Mouse (Mus musculus) spleen, adult 18-20 months (tissue): ENCODE measurements around the gene Inpp5b.

Experiments used
- DNase-seq, 2 experiments: peaks; one replicate each; pipeline ENCODE4 v3.0.0; 2022; ENCODE audit warnings: mixed read lengths in 2 of 2

The Inpp5b gene

DNA sequence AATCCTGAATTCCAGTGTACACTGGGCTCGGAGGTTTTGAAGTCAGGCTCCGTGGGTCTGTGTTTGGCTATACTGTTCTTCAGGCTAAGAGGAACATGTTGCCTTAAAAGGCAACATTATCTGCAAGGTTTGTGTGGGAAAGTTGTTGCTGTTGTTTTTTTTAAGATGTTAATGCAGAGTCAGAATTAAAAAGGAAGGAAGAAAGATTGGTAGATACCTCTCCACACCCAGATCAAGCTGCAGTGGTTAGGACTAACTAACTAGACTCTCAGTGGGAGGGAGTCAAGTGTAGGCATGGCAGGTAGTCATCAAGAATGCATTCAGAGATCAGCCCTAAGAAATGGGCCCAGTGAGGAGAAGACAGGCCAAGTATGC is 24.9 kb downstream of the Inpp5b start:
- no peak for DNase-seq

- DNase-seq = no peak
Measured at GRCm38 (mm10) chr4:124768963-124769591, 27.4 kb downstream of the Inpp5b start.

DNA sequence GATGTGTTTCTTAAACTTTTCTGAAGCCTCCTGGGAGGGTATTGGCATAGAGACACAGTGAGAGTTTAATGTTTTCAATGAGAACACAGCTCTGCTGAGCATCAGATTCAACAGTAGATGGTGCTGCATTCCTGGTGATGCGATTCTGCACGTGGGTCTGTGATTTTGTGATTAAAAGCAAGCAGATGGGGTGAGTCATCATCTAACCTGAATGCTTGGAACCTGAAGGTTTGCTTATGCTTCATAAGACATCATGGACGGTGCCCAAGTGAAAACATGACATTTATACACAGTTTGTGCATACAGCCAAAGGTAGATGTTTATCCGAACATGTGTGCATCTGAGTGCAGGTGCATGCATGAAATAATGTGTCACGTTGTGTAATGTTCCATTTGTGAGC is 29.0 kb downstream of the Inpp5b start:
- no peak for DNase-seq

- DNase-seq = no peak
Measured at GRCm38 (mm10) chr4:124772125-124772524, 30.5 kb downstream of the Inpp5b start.

DNA sequence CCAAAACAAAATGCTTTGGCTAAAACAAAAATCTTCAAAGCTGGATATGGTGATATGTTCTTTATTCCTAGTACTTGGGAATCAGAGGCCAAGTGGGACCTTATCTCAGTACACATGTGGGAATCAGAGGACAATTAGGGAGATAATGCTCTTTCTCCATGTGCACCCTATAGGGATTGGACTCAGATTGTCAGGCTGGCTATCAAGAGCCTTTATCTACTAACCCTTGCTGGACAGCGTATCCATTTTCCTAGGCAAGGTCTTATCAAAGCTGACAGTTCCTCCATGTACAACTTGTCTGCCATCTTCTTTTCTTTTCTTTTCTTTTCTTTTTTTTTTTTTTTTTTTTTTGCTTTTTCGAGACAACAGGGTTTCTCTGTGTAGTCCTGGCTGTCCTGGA is 31.8 kb downstream of the Inpp5b start:
- no peak for DNase-seq

GRCm38 (mm10) chr4:124773995-124774394 is 32.3 kb downstream of the Inpp5b start:
- DNase-seq = no peak

GRCm38 (mm10) chr4:124774429-124774828 is 32.8 kb downstream of the Inpp5b start:
- DNase-seq = no peak

DNA sequence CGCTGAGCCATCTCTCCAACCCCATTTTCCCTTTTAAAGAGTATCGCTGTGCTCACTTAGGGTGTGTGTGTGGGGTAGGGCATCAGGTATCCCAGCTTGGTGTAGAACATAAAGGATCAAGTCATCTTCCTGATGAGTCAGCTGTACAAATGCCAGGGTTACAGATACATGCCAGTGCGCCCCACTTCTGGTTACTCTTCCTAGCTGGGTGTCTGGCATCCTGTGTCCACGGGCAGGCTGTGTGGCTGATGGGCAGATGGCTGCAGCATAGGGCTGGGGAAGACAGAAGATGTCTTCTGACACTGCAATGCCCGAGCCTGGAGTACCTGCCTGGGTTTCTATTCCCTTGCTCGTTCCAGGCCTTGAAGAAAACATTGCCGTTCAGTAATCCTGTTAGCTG is 39.7 kb downstream of the Inpp5b start:
- no peak for DNase-seq

DNA sequence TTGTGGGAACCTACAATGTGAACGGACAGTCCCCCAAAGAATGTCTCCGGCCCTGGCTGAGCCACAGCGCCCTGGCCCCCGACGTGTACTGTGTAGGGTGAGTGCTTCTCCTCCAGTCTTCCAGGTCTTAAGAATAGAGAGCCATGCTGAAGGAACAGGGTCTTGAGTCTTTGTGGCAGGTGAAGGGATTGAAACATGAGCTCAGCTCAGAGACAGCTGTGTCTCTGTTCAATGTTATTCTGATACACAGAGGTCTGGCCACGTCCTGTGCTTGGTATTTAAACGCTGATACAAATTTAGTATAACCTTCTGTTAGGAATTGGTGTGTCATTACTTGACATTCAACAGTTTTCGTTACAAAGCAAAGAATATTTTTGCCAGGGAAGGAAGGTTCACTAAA is 40.7 kb downstream of the Inpp5b start:
- no peak for DNase-seq

DNA sequence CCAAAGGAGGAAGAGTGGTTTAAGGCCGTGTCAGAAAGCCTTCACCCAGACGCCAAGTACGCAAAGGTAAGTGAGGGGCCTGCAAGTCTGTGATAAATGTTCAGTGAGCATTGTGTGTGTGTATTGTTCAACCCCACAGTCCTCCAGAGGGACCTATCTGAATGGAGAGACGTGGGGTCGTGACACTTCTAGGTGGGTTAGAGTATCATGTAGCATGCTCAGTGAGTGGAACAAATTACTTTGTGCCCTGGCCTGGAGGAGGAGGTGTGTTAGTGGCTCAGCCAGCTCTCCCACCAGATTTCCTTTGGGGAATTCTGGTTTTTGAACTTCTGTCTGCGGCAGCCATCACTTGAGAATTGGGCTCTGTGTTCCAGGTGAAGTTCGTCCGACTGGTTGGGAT is 42.3 kb downstream of the Inpp5b start:
- DNase-seq = no peak

DNA sequence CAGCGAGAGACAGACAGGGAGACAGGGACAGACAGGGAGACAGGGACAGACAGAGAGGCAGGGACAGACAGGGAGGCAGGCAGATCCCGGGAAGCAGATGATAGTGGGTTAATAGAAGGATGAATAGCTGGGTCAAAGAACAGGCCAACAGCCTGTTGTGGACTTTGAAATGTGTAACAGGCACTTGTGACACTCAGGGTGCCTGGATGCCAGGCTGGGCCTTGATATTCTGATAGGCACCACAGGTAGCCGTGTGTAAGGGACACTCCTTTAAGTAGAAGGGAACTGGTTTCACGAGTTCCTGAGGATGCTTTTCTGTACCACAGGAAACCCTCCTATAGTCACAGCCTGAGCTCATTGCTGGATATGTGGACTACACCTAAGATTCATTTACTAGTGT is 48.4 kb downstream of the Inpp5b start:
- DNase-seq = no peak

GRCm38 (mm10) chr4:124792114-124792513 is 50.5 kb downstream of the Inpp5b start:
- no peak for DNase-seq

DNA sequence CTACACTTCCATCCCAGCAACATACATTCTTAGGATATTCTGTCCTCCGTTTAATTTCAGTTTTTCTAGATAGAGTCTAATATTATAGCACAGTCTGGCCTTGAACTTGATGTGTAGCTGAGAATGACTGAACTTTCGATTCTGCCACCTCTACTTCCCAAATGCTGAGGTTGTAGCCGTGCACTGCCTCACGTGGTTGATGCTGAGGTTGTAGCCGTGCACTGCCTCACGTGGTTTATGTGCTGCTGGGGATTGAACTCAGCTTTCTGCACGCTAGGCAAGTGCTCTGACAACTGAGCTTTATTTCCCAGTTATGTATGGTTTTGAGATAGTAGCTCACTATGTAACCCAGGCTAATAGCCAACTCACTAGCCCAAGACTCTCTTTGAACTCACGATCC is 54.5 kb downstream of the Inpp5b start:
- DNase-seq = no peak

DNA sequence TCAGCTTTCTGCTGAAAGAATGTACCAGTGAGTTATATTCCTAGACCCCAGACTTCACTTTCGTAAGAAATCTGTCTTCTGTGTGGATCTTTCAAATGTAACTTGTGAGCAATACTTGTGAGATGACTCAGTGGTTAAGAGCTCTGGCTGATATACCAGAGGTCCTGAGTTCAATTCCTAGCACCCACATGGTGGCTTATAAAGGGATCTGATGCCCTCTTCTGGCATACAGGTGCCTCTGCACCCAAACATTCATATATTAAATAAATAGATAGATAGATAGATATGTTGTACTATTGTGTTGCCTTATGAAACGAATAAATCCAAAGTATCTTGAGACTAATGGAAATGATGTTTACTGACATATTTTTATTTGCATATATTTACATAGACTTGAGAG is 55.3 kb downstream of the Inpp5b start:
- no peak for DNase-seq

- peak; percentile 68 to 87 for DNase-seq
Measured at GRCm38 (mm10) chr4:124801552-124802308, 60.1 kb downstream of the Inpp5b start, which contains the start of gene Mtf1. Gene Mtf1 (plus strand): TSS chr4:124802104.

DNA sequence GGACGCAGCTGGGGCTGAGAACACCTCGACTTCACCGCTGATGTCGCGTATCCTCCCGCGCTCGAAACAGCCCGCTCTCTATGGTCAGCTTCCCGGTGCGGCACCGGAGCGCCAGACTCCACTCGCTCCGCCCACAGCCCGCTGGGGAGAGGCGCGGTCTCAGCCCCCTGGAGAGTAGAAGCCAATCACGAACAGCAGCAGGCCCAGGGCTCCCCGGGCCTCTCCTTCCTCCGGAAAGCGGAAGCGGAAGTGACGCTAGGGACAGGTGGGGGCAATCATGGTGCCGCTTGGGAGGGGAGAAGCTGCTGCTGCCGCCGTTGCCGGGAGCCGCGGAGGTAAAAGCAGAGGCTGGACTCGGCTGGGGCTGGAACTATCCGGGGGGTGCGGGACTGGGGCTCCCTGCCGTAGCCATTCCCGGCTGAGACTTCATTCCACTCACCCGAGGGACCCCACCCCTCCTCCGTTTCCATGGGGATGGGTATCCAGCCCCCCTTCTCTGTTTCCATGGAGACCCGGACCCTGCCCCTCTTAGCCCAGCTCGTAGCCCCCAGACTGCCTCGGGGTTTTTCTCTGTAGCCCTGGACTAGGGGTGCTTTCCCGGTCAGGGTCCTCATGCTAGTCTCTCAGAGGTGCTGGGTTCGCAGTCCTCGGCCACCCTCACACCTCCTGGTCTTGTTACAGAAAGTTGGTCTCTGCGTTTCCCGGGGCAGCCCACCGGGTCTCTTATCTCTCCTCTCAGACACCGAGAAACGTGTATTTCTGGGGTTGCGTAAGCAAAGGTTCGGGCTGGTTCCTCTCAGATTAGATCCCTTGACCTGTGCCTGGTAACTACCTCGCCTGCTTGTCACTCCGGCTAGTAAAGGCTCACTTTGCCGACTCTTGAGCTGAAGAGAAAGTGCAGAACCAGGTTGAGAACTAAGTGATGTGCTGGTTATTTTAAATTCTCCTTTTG is 60.9 kb downstream of the Inpp5b start:
- DNase-seq = peak; percentile 93 to 94

- no peak for DNase-seq
Measured at GRCm38 (mm10) chr4:124803406-124803805, 61.8 kb downstream of the Inpp5b start.

GRCm38 (mm10) chr4:124808511-124808910 is 66.9 kb downstream of the Inpp5b start:
- DNase-seq = no peak

- DNase-seq = no peak
Measured at GRCm38 (mm10) chr4:124809136-124809883, 67.7 kb downstream of the Inpp5b start.

DNA sequence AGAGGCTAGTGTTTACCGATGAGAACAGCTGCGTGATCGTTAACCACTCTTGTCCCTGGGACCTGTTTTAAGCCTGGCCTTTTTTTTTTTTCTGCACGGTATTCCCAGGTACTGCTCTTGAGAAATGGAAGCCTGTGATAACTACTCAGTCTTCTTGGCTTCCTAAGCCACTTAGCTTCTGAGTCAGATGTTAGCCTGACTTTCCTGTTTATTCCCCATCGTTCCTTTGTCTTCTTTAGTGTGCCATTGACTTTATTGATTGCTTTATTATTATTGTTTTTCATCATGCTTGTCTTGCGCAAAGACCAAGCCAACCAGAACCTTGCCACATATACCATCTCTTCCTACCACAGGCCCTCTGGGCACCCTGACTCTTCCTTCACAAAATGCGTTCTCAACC is 68.4 kb downstream of the Inpp5b start:
- DNase-seq = no peak

GRCm38 (mm10) chr4:124811347-124811975 is 69.8 kb downstream of the Inpp5b start:
- DNase-seq = no peak

GRCm38 (mm10) chr4:124815901-124816300 is 74.3 kb downstream of the Inpp5b start:
- DNase-seq = no peak
